Mouse (Mus musculus) megakaryocyte, embryonic 14.5 days (primary cell): ENCODE measurements around the gene Ptpn13. TPM values are rescaled to one million over a fixed set of nuclear protein-coding genes. Genes with fewer than 3 reads are reported as not detected.

ENCODE experiments used
- H3K27me3 ChIP-seq: replicated peaks from 2 replicates; pipeline ENCODE3; 2012; ENCODE audit warnings: inconsistent platforms
- H3K36me3 ChIP-seq: replicated peaks from 2 replicates; pipeline ENCODE3; 2012; ENCODE audit warnings: low read length, inconsistent platforms, mixed read lengths
- H3K4me1 ChIP-seq: 2 replicates; pipeline ENCODE4 v1.6.1; 2012; ENCODE audit warnings: inconsistent platforms
- H3K4me3 ChIP-seq: replicated peaks from 2 replicates; pipeline ENCODE3; 2012; ENCODE audit warnings: moderate library complexity, mild to moderate bottlenecking, inconsistent platforms
- H3K9me3 ChIP-seq: 2 replicates; pipeline ENCODE4 v1.6.1; 2012; ENCODE audit warnings: inconsistent platforms
- FLI1 ChIP-seq: IDR thresholded peaks from 2 replicates; pipeline ENCODE4 v1.6.1; 2012; ENCODE audit warnings: low read length, inconsistent platforms, mixed read lengths
- GATA1 ChIP-seq: IDR thresholded peaks from 3 replicates; pipeline ENCODE4 v1.6.1; 2012; ENCODE audit warnings: mixed read lengths, low read length, inconsistent platforms, borderline replicate concordance
- polyA plus RNA-seq: library from polyadenylated mRNA; stranded (reverse); fragments of >175 nt; gene quantifications from 2 replicates; pipeline ENCODE4 v1.2.3, GENCODE M21; 2012; ENCODE audit warnings: low replicate concordance; ENCODE audit not compliant: insufficient read depth

Ptpn13 gene
- polyA plus RNA-seq, 1 experiment = 0.04 TPM

GRCm38 (mm10) chr5:103530214-103530613, 105.2 kb downstream of the Ptpn13 start:
- 0 out of 2 replicates have a peak, but pooled peaks cover 5% of the 10 kb centered on the region for H3K4me1 ChIP-seq
- H3K9me3 ChIP-seq = peaks cover 2% of the 10 kb centered on the region; the same call in 1 of the 2 replicates
- no peak overlapping the region for H3K4me3 ChIP-seq
- H3K36me3 ChIP-seq = no peaks in the 10 kb centered on the region
- H3K27me3 ChIP-seq = peaks cover 13% of the 10 kb centered on the region
- no peak for TF ChIP-seq GATA1
- TF ChIP-seq FLI1 = no peak

- Histone ChIP-seq H3K9me3 (peaks cover 2% of the 10 kb centered on the region; the same call in 1 of the 2 replicates), H3K4me1 (0 out of 2 replicates have a peak, but pooled peaks cover 5% of the 10 kb centered on the region), H3K4me3 (no peak overlapping the region), H3K27me3 (peaks cover 8% of the 10 kb centered on the region), H3K36me3 (no peaks in the 10 kb centered on the region)
- no peak for TF ChIP-seq FLI1
- no peak for TF ChIP-seq GATA1
Observed at GRCm38 (mm10) chr5:103532841-103533390, 107.9 kb downstream of the Ptpn13 start.

GRCm38 (mm10) chr5:103534454-103534853, 109.5 kb downstream of the Ptpn13 start:
- Histone ChIP-seq H3K27me3 (peaks cover 6% of the 10 kb centered on the region), H3K9me3 (no peaks in the 10 kb centered on the region), H3K4me1 (peaks cover 12% of the 10 kb centered on the region), H3K4me3 (no peak overlapping the region), H3K36me3 (no peaks in the 10 kb centered on the region)
- no peak for TF ChIP-seq FLI1

GRCm38 (mm10) chr5:103537429-103537828, 112.4 kb downstream of the Ptpn13 start:
- H3K27me3 ChIP-seq = peaks cover 8% of the 10 kb centered on the region
- TF ChIP-seq GATA1 = no peak
- no peaks in the 10 kb centered on the region for H3K9me3 ChIP-seq
- H3K4me3 ChIP-seq = no peak overlapping the region
- H3K36me3 ChIP-seq = no peaks in the 10 kb centered on the region
- peaks cover 28% of the 10 kb centered on the region for H3K4me1 ChIP-seq

- peaks cover 27% of the 10 kb centered on the region for H3K4me1 ChIP-seq
- no peaks in the 10 kb centered on the region for H3K36me3 ChIP-seq
- H3K9me3 ChIP-seq = no peaks in the 10 kb centered on the region
- TF ChIP-seq GATA1 (no peak), FLI1 (no peak)
- H3K27me3 ChIP-seq = peaks cover 10% of the 10 kb centered on the region
- H3K4me3 ChIP-seq = no peak overlapping the region
Observed at GRCm38 (mm10) chr5:103540612-103541011, 115.6 kb downstream of the Ptpn13 start.

GRCm38 (mm10) chr5:103541136-103541535, 116.1 kb downstream of the Ptpn13 start:
- Histone ChIP-seq H3K4me3 (no peak overlapping the region), H3K9me3 (no peaks in the 10 kb centered on the region), H3K27me3 (peaks cover 10% of the 10 kb centered on the region), H3K36me3 (no peaks in the 10 kb centered on the region), H3K4me1 (peaks cover 27% of the 10 kb centered on the region)
- TF ChIP-seq FLI1 (no peak), GATA1 (no peak)

- no peak for TF ChIP-seq FLI1
- no peak for TF ChIP-seq GATA1
- H3K9me3 ChIP-seq = no peaks in the 10 kb centered on the region
- no peak overlapping the region for H3K4me3 ChIP-seq
- no peaks in the 10 kb centered on the region for H3K36me3 ChIP-seq
- H3K4me1 ChIP-seq = peaks cover 27% of the 10 kb centered on the region
- peaks cover 10% of the 10 kb centered on the region for H3K27me3 ChIP-seq
Observed at GRCm38 (mm10) chr5:103541542-103541941, 116.5 kb downstream of the Ptpn13 start.

GRCm38 (mm10) chr5:103545381-103546000, 120.5 kb downstream of the Ptpn13 start:
- peaks cover 9% of the 10 kb centered on the region for H3K27me3 ChIP-seq
- no peak overlapping the region for H3K4me3 ChIP-seq
- peaks cover 12% of the 10 kb centered on the region for H3K4me1 ChIP-seq
- H3K9me3 ChIP-seq = no peaks in the 10 kb centered on the region
- TF ChIP-seq GATA1 (no peak), FLI1 (no peak)
- H3K36me3 ChIP-seq = no peaks in the 10 kb centered on the region

GRCm38 (mm10) chr5:103554769-103555168, 129.8 kb downstream of the Ptpn13 start:
- Histone ChIP-seq H3K4me1 (no peaks in the 10 kb centered on the region), H3K4me3 (no peak overlapping the region), H3K36me3 (no peaks in the 10 kb centered on the region), H3K9me3 (no peaks in the 10 kb centered on the region), H3K27me3 (peaks cover 2% of the 10 kb centered on the region)
- TF ChIP-seq GATA1 (no peak), FLI1 (no peak)

GRCm38 (mm10) chr5:103560546-103560945, 135.6 kb downstream of the Ptpn13 start:
- Histone ChIP-seq H3K9me3 (peaks cover 7% of the 10 kb centered on the region; the same call in 1 of the 2 replicates), H3K4me3 (no peak overlapping the region), H3K4me1 (no peaks in the 10 kb centered on the region), H3K36me3 (no peaks in the 10 kb centered on the region), H3K27me3 (peaks cover 2% of the 10 kb centered on the region)
- TF ChIP-seq FLI1 (no peak), GATA1 (no peak)
